Comparison of ENCODE assay signal across 15 mouse cellular contexts in genomic region chr1:85870001-85870400, GRCm38 (mm10). TPM values are rescaled to one million over a fixed set of nuclear protein-coding genes. Genes with fewer than 3 reads are reported as not detected.
DNase-seq lines count a peak whose midpoint lies in the region; ATAC-seq and TF ChIP-seq lines count a peak whose summit lies in the region.
"Had no signal": no experiment of that assay in that cellular context is flagged by ENCODE, and none has a peak within 500 bp of the region (broad histone marks: within the 10 kb centered on the region; RNA-seq: fewer than 3 reads in every experiment).

No protein-coding gene starts in this region.

- no peak overlapping the region for H3K4me2 ChIP-seq in lung, postnatal 0 days (replicated peaks; ENCODE audit: low read depth, low read length)
- H3K4me2 ChIP-seq: embryonic facial prominence, embryonic 12.5 days; liver, embryonic 11.5 days; midbrain, embryonic 11.5 days had no signal

- no peak for TF ChIP-seq EP300 in lung, postnatal 0 days (IDR thresholded peaks at IDR 0.05)

- H3K4me3 ChIP-seq in lung, postnatal 0 days (ENCODE audit: low read depth, low read length) = no peak overlapping the region
- H3K4me3 ChIP-seq: embryonic facial prominence, embryonic 12.5 days; heart, adult 2 months had no signal

- no peaks in the 10 kb centered on the region for H3K9me3 ChIP-seq in lung, postnatal 0 days (ENCODE audit: low read length)
- H3K9me3 ChIP-seq: embryonic facial prominence, embryonic 12.5 days had no signal

- WGBS in lung, postnatal 0 days = 77% methylated on average over 7 of the region's 7 CpGs

- H3K27ac ChIP-seq in lung, postnatal 0 days (ENCODE audit: low read length) = no peak overlapping the region
- H3K27ac ChIP-seq: embryonic facial prominence, embryonic 12.5 days; heart, adult 2 months had no signal

- peak; percentile 77 for DNase-seq in right cerebral cortex, adult 18-20 months
- DNase-seq in right cerebral cortex, postnatal 14 days = no peak
- DNase-seq in cerebellum, adult 9-10 months = peak; percentile 76
- peak; percentile 47 for DNase-seq in layer of hippocampus, adult 9-11 months
- DNase-seq in telencephalon, adult 2 months (ENCODE audit: low read depth, low spot score) = peak; percentile 93
- DNase-seq in lung, postnatal 0 days (ENCODE audit: low spot score) = no peak
- DNase-seq in kidney, postnatal 25 days = no peak
- DNase-seq: adrenal gland, adult 2 months; heart, adult 2 months; thymus, adult 18-20 months had no signal

- no peaks in the 10 kb centered on the region for H3K27me3 ChIP-seq in lung, postnatal 0 days (replicated peaks; ENCODE audit: insufficient read depth, low read length)
- H3K27me3 ChIP-seq: embryonic facial prominence, embryonic 12.5 days had no signal

- no peak for ATAC-seq in lung, postnatal 0 days
- ATAC-seq: forebrain, embryonic 14.5 days; inflammation-experienced regulatory T-cells, adult 6 months had no signal

- no peaks in the 10 kb centered on the region for H3K36me3 ChIP-seq in lung, postnatal 0 days (ENCODE audit: insufficient read depth, low read length)
- H3K36me3 ChIP-seq: embryonic facial prominence, embryonic 12.5 days had no signal

- H3K4me1 ChIP-seq in lung, postnatal 0 days (ENCODE audit: insufficient read depth, low read depth, low read length) = no peaks in the 10 kb centered on the region
- H3K4me1 ChIP-seq: embryonic facial prominence, embryonic 12.5 days had no signal

- no peak overlapping the region for H3K9ac ChIP-seq in lung, postnatal 0 days (replicated peaks; ENCODE audit: low read depth)
- H3K9ac ChIP-seq: embryonic facial prominence, embryonic 12.5 days had no signal

- no peak for TF ChIP-seq CTCF in lung, postnatal 0 days (IDR thresholded peaks at IDR 0.05)

RNA-seq across cellular contexts. Expression of gene Itm2c, which starts 24.1 kb away (rescaled TPM):
- 221 and 244 TPM in 2 replicates for polyA plus RNA-seq in lung, postnatal 0 days (2015; fragmentation: Nextera tagmentation; extraction: Ambion mirVana)

RNA-seq across cellular contexts. Expression of gene 4933407L21Rik, which starts 58.3 kb away (rescaled TPM):
- polyA plus RNA-seq in lung, postnatal 0 days (2015; fragmentation: Nextera tagmentation; extraction: Ambion mirVana) = 0.11 and 0.30 TPM in 2 replicates
- polyA plus RNA-seq: adrenal gland, adult 2 months; heart, adult 2 months; liver, embryonic 11.5 days had no signal

Comparison
In these comparisons a context has a peak if more than half of its experiments do, and no peak if none do; other contexts are left out.
1. DNase-seq: peak in right cerebral cortex, adult 18-20 months (single experiment), cerebellum, adult 9-10 months (single experiment), layer of hippocampus, adult 9-11 months (single experiment) and telencephalon, adult 2 months (single experiment); none in right cerebral cortex, postnatal 14 days (single experiment), lung, postnatal 0 days (single experiment) and kidney, postnatal 25 days (0 of 2).